Mouse (Mus musculus) ES-E14 (cell line): ENCODE measurements around the gene Pdzd3. TPM values are rescaled to one million over a fixed set of nuclear protein-coding genes. Genes with fewer than 3 reads are reported as not detected.

ENCODE experiments used
- DNase-seq: peaks from one replicate; pipeline ENCODE4 v3.0.0-alpha.2; 2013; ENCODE audit warnings: low read depth, low spot score
- H3K27ac ChIP-seq: 2 replicates; pipeline ENCODE4 v1.5.1; 2012; ENCODE audit warnings: low read depth, mild to moderate bottlenecking, low read length, moderate library complexity, mixed read lengths; ENCODE audit not compliant: poor library complexity, insufficient read depth, severe bottlenecking
- H3K36me3 ChIP-seq: 2 replicates; pipeline ENCODE4 v1.6.1; 2012; ENCODE audit warnings: mild to moderate bottlenecking, low read length, moderate library complexity, mixed read lengths; ENCODE audit not compliant: control insufficient read depth, poor library complexity, insufficient read depth, severe bottlenecking
- H3K4me1 ChIP-seq, 2 experiments: fragments of 150-350 bp in 1 of 2; sonication (generic) in 1 of 2; 2 replicates each; pipeline ENCODE4 v1.6.1; 2012; ENCODE audit warnings: low read length in 2 of 2, mild to moderate bottlenecking in 1 of 2, mixed read lengths in 1 of 2; ENCODE audit not compliant: control insufficient read depth in 2 of 2, insufficient read depth in 2 of 2, poor library complexity in 1 of 2
- H3K4me3 ChIP-seq, 2 experiments: fragments of 150-350 bp in 1 of 2; sonication (generic) in 1 of 2; 2 replicates each; pipeline ENCODE4 v1.5.1; 2012; ENCODE audit warnings: low read length in 2 of 2, low read depth in 1 of 2, mild to moderate bottlenecking in 1 of 2, mixed read lengths in 1 of 2; ENCODE audit not compliant: insufficient read depth in 1 of 2, poor library complexity in 1 of 2, severe bottlenecking in 1 of 2
- H3K9ac ChIP-seq: 2 replicates; pipeline ENCODE4 v1.6.1; 2012; ENCODE audit warnings: low read depth, mild to moderate bottlenecking, low read length, mixed read lengths; ENCODE audit not compliant: poor library complexity, insufficient read depth, severe bottlenecking
- H3K9me3 ChIP-seq: fragments of 150-350 bp; sonication (generic); 2 replicates; pipeline ENCODE4 v1.6.1; 2012; ENCODE audit warnings: low read depth, mild to moderate bottlenecking, low read length; ENCODE audit not compliant: control insufficient read depth, insufficient read depth
- CHD2 ChIP-seq: IDR thresholded peaks from 2 replicates; pipeline ENCODE4 v1.6.1; 2014; ENCODE audit warnings: mild to moderate bottlenecking, low read depth, low read length, inconsistent platforms
- HCFC1 ChIP-seq: IDR thresholded peaks from 2 replicates; pipeline ENCODE4 v1.6.1; 2012; ENCODE audit warnings: low read length, inconsistent platforms, borderline replicate concordance; ENCODE audit not compliant: insufficient read depth
- MAFK ChIP-seq: IDR thresholded peaks from 2 replicates; pipeline ENCODE4 v1.6.1; 2014; ENCODE audit warnings: mild to moderate bottlenecking, low read depth, low read length, inconsistent platforms; ENCODE audit not compliant: insufficient read depth
- ZC3H11A ChIP-seq: IDR thresholded peaks from 2 replicates; pipeline ENCODE4 v1.6.1; 2012; ENCODE audit warnings: low read depth, mild to moderate bottlenecking, inconsistent platforms, low read length, borderline replicate concordance
- ZNF384 ChIP-seq: IDR thresholded peaks from 2 replicates; pipeline ENCODE4 v1.6.1; 2012; ENCODE audit warnings: low read depth, low read length, inconsistent platforms
- in situ Hi-C, 2 experiments: fragments of 600-800 bp; cut with MboI; formaldehyde crosslinking; loops; one replicate each; pipeline ENCODE4 v1.15.1; 2025; ENCODE audit warnings: low sequenced_read_pairs in 2 of 2, inconsistent platforms in 1 of 2; ENCODE audit not compliant: unreplicated experiment in 2 of 2
- total RNA-seq: library from RNA; depleted of rRNA; stranded (reverse); fragments of 300-350 nt; gene quantifications from 2 replicates; pipeline ENCODE4 v1.2.3, GENCODE M21; 2012

The Pdzd3 gene
- total RNA-seq, 1 experiment = 1.1 TPM

DNA sequence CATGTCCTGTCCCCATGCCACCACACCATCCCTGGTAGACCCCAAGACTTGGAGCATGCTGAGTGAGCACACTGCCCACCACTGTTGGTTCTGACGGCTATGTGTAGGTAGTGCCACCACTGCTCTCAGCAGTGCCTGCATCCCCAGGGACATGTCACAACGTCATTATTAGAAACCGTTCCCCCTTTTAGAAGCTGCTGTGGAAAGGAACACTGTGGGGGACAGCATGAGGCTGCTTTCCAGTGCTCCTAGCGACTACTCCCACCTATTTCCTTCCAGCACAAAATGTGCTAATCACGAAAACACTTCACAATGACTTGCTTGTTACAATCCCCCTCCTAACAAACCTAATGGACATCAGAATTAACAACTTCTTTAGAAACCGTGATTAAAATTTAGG is 25.3 kb downstream of the Pdzd3 start:
- Histone ChIP-seq H3K36me3 (peaks cover 2% of the 10 kb centered on the region; the same call in 1 of the 2 replicates), H3K4me1 (peaks cover 0 to 6% of the 10 kb centered on the region in 2 experiments; a peak in 2 of 4 replicates), H3K27ac (no peak overlapping the region), H3K9me3 (no peaks in the 10 kb centered on the region), H3K4me3 (no peak overlapping the region), H3K9ac (no peak overlapping the region)
- no peak for TF ChIP-seq ZNF384
- no peak for TF ChIP-seq ZC3H11A
- TF ChIP-seq MAFK = no peak
- TF ChIP-seq CHD2 = no peak
- TF ChIP-seq HCFC1 = no peak
- DNase-seq = no peak
- in situ Hi-C loops = no loop called here

GRCm38 (mm10) chr9:44213538-44213937 is 37.7 kb downstream of the Pdzd3 start:
- H3K9me3 ChIP-seq = no peaks in the 10 kb centered on the region
- H3K27ac ChIP-seq = no peak overlapping the region
- no peak overlapping the region for H3K4me3 ChIP-seq
- H3K4me1 ChIP-seq = no peaks in the 10 kb centered on the region
- H3K9ac ChIP-seq = no peak overlapping the region
- in situ Hi-C loops = no loop called here
- H3K36me3 ChIP-seq = no peaks in the 10 kb centered on the region
- TF ChIP-seq CHD2 (no peak), ZNF384 (no peak), HCFC1 (no peak), MAFK (no peak), ZC3H11A (no peak)
- no peak for DNase-seq

DNA sequence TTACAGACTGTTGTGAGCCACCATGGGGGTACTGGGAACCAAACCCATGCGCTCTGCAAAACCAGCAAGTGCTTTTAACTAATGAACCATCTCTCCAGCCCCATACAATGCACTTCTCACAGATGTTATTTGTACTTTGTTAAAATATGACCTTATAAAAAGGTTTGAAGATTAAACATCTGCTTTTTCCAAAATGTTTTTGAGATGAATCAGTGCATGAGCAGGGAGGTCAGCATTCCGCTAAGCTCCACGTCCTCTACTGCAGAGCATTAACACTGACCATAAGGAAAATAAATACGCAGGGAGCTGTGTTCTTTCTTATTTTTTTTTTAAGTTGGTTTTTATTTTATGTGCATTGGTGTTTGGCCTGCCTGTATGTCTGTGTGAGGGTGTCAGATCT is 38.9 kb downstream of the Pdzd3 start:
- Histone ChIP-seq H3K9ac (no peak overlapping the region), H3K4me3 (no peak overlapping the region)
- in situ Hi-C loops = no loop called here

GRCm38 (mm10) chr9:44209416-44209815 is 41.9 kb downstream of the Pdzd3 start:
- Histone ChIP-seq H3K9me3 (no peaks in the 10 kb centered on the region), H3K36me3 (no peaks in the 10 kb centered on the region), H3K9ac (no peak overlapping the region), H3K27ac (no peak overlapping the region), H3K4me3 (no peak overlapping the region), H3K4me1 (no peaks in the 10 kb centered on the region)
- in situ Hi-C loops = no loop called here
- DNase-seq = no peak
- no peak for TF ChIP-seq HCFC1
- TF ChIP-seq MAFK = no peak
- no peak for TF ChIP-seq ZNF384
- no peak for TF ChIP-seq CHD2
- TF ChIP-seq ZC3H11A = no peak

More for the DNA sequence above, 38.9 kb downstream of the Pdzd3 start:
- no peaks in the 10 kb centered on the region for H3K36me3 ChIP-seq
- H3K27ac ChIP-seq = no peak overlapping the region
- DNase-seq = no peak
- H3K9me3 ChIP-seq = no peaks in the 10 kb centered on the region
- no peaks in the 10 kb centered on the region for H3K4me1 ChIP-seq
- TF ChIP-seq MAFK (no peak), ZC3H11A (no peak), ZNF384 (no peak), HCFC1 (no peak), CHD2 (no peak)

DNA sequence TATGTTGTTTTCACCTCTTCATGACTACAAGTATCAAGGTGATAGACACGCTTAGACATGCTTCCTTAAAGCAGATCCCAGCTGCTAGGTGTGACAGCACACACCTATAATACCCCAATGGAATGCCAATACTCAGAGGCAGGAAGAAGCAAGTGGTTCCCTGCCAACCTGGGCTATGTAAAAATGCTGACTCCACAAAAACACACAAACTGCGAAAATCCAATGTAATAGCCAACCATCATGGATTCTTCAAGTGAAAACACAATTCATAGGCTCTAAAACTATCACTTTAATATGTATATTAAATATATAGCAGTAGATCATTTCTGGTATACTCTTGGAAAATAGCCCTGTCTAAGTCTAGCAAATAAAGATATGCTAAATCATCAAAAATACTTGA is 43.4 kb downstream of the Pdzd3 start:
- Histone ChIP-seq H3K4me3 (no peak overlapping the region), H3K9me3 (no peaks in the 10 kb centered on the region), H3K27ac (no peak overlapping the region), H3K36me3 (no peaks in the 10 kb centered on the region), H3K9ac (no peak overlapping the region), H3K4me1 (no peaks in the 10 kb centered on the region)
- no peak for DNase-seq
- in situ Hi-C loops = no loop called here
- no peak for TF ChIP-seq CHD2
- no peak for TF ChIP-seq ZC3H11A
- no peak for TF ChIP-seq HCFC1
- TF ChIP-seq MAFK = peak; percentile 67
- TF ChIP-seq ZNF384 = no peak
